Mouse (Mus musculus) naive thymus-derived CD4-positive, alpha-beta T cell, adult 2 months (primary cell): ENCODE measurements around the gene Lrrn4cl.
"Not testable (repeated sequence)": the region's sequence is repeated elsewhere in the genome, so short reads cannot be mapped to it uniquely, and the experiment has no call there.

Source experiments
- DNase-seq: peaks from one replicate; pipeline ENCODE4 v3.0.0-alpha.2; 2011; ENCODE audit warnings: low read depth

The Lrrn4cl gene

DNA sequence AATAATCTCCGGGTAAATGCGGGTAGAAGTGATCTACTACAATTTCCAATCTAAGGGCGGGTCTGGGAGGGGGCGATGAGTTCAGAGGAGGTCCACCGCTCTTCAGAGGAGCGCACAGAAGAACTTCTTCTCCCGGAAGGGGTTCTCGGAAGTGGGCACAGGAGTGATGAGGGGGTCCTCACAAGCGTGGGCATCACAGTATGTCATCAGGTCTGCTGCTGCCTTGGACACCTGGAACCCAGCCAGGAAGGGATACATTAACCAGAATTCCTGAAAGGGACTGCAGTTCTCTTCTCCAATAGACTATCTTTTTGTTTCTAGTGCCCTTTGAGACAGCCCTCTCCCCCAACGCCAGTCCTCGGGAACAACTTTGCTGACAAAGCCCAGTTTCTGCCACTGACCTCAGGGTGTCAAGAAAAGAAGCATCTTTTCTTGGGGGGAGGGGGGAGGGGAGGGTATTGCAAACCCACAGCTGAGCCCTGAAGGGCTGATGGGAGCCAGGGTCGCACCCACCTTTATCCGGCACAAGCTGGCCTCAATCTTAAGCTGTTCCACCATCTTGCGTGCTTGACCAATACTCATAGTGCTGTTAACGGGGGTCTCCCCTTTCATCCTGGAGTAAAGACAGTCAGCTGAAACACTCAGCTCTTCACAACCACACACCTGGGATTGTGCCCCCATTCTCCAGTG lies 12.4 kb upstream of the Lrrn4cl start:
- DNase-seq: peak; percentile 24

DNA sequence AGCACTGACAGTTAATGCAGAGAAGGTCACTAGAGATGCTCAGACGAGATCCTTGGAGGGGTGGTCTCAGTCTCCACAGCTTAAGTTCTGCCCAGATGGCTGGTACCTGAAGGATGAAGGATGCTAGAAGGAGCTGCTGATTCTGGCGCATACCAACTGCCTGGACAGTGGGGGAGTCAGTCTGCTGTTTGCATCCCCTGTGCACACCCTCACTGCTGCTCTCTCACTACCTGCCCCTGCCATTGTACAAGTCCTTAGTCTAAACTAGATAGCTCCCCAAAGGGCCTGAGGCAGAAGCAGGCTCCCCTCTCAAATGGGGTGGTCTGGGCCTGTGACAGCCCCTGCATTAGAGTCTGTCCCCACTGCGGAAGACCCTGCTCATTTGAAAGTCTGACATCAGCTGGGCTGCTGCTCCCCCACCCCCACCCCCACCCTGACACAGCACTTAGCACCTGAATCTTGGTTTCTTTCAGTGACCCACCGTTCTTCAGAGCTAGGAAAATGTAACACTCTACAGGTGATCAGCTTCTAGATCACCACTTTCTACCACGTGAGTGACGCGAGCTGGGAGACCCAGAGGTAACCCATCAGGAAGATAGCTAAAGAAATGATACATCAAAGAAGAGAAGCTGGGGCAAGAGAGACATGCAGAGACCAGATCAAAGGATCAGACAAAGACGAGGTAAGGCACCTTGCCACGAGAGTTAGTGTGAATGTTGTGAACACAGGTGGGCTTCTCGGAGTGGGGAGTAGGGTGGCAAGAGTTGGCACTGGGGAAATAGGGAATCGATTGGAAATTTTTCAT lies 11.3 kb upstream of the Lrrn4cl start, which contains the start of gene Gng3:
TSS of gene Gng3 (minus strand) at position 92 of the 805 bp plus-strand sequence.
- DNase-seq: peak; percentile 24

GRCm38 (mm10) chr19:8839908-8840791 lies 10.4 kb upstream of the Lrrn4cl start:
- peak; percentile 61 for DNase-seq

DNA sequence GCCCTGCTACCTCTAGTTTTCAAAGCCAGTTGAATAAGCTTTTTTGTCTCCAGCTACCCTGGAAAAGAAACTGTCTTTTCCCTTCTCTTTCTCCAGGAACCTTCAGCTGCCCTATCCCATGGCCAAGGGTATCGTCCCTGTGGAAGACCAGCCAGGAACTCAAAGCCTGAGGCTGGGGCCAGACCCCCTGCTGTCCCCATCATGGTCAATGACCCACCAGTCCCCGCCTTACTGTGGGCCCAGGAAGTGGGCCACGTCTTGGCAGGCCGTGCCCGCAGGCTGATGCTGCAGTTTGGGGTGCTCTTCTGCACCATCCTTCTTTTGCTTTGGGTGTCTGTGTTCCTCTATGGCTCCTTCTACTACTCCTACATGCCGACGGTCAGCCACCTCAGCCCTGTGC lies 9.6 kb upstream of the Lrrn4cl start:
- peak; percentile 24 for DNase-seq

DNA sequence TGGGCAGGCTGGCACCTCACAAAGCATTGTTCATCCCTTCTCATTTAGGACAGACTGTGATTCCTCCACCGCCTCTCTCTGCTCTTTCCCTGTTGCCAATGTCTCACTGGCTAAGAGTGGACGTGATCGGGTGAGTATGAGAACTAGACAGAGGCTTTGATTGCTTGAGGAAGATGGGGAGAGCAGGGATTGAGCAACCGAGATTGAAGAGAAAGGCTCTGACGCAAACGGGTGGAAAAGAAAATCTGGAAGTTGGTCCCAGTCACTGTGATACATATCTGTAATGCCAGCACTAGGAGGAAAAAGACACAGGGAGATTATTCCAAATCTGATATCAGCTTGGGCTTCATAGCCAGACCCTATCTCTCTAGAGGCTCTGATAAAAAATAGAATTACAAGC lies 7.6 kb upstream of the Lrrn4cl start:
- no peak for DNase-seq

- peak; percentile 89 for DNase-seq
Measured at GRCm38 (mm10) chr19:8844371-8845129, 6.0 kb upstream of the Lrrn4cl start.

GRCm38 (mm10) chr19:8848356-8848755 lies 2.2 kb upstream of the Lrrn4cl start:
- DNase-seq: no peak

GRCm38 (mm10) chr19:8851639-8852038 lies 1.1 kb downstream of the Lrrn4cl start:
- DNase-seq: no peak

DNA sequence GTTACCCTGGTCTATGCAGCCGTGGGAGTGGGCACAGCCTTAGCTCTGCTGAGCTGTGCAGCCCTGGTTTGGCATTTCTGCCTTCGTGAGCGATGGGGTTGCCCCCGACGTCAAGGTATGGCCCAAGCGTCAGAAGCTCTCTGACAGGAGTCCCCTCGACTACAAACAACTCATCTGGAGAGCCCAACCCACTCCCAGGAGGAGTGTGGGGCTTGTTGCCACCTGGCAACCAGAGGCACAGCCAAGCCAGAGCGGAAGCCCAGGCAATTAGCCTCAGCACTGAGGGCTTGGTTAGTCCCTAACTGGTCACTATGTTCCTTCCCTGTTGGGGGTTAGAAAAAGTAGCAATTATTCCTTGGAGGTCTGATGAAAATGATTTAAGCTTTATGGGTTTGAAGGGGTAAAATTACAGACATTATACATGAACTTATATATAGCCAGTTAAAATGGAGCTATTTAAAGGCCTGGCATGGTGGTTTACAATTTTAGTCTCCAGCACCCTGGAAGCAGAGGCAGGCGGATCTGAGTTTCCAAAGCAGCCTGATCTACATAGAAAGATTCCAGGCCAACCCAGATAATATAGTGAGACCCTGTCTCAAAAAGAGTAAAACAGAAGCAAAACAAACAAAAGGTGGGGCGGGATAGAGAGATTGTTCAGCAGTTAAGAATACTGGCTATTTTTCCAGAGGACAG lies 1.8 kb downstream of the Lrrn4cl start:
- no peak for DNase-seq

- no peak for DNase-seq
Measured at GRCm38 (mm10) chr19:8853117-8853516, 2.5 kb downstream of the Lrrn4cl start.

DNA sequence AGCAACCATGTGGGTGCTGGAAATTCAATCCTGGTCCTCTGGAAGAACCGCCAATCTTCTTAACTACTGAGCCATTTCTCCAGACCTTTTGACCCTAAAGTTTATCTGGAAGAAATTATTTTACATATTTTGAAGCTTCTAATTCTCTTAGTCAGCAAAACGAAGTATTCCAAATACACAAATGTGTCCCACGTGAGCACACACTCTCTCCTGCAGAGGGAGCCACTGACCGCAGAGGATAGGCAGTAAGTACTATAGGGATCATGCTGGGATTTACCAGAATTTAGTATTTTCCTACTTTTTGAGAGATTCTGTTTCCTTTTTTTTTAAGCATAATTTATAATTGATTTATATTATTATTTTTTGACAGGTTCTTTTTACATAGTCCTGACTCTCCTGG lies 7.1 kb downstream of the Lrrn4cl start:
- peak; percentile 60 for DNase-seq

DNA sequence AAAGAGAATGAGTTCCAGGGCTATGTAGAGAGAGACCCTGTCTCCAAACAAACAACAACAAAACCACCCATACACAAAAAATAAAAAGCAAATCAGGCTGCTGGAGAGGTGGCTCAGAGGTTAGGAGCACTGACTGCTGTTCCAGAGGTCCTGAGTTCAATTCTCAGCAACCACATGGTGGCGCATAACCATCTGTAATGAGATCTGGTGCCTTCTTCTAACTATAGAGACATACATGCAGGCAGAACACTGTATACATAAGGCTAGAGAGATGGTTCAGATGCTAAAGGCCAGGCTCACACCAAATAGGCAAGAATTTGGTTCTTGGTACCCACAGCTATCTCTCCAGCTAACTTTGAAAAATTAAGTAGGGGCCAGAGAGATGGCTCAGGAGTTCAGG lies 8.4 kb downstream of the Lrrn4cl start:
- DNase-seq: peak; percentile 70

- DNase-seq: no peak
Measured at GRCm38 (mm10) chr19:8864265-8864664, 13.7 kb downstream of the Lrrn4cl start.

- DNase-seq: not testable (repeated sequence)
Measured at GRCm38 (mm10) chr19:8870381-8870780, 19.8 kb downstream of the Lrrn4cl start.

DNA sequence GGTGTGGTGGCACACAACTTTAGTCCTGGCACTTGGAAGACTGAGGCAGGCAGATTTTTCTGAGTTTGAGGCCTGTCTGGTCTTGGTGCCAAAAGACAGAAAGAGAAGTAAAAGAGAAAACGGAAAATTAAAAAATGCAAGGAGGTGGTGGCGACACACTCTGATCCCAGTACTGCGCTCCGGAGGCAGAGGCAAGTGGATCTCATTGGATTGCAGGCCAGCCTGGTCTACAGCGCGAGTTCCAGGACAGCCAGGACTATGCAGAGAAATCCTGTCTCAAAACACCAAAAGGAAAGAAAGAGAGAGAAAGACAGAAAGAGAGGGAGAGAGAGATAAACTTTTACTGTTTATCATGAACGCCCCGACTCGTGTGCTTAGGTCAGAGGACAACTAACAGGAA lies 20.3 kb downstream of the Lrrn4cl start:
- DNase-seq: peak; percentile 35

DNA sequence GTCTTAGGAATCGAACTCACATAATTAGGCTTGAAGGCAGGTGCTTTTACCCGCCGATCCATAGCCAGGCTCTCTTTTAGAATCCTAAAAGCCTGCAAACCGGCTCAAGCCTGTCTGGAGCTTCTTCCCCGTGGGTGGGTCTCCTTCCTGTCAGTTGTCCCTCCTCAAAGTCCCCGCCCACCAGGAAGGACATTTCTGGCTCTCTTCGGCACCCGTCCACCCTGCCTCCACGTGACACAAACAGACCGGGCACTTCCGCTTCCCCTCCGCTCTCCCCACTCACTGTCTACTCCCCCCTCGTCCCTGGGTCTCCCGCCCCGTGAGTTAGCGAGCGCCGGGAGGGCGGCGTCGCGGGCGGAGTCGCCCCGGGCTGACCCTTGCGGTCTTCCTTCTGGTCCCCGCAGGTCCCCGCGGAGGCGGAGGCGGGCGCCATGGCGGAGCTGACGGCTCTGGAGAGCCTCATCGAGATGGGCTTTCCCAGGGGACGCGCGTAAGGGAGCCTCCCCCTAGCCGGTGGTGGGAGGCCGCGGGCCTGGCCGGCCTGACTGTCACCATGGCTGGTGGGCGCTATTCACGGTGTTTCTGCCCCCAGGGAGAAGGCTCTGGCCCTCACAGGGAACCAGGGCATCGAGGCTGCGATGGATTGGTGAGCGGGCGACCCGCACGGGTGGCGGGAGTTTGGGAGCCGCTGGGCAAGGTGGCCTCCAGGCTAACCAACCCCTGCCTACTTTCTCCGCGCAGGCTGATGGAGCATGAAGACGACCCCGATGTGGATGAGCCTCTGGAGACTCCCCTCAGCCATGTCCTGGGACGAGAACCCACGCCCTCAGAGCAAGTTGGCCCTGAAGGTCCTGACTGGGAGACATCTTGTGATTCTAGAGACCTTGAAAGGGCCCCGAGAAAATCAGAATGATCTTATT lies 21.0 kb downstream of the Lrrn4cl start, which contains the start of gene Ubxn1:
TSS of gene Ubxn1 (plus strand) at position 230 of the 920 bp plus-strand sequence.
- peak; percentile 93 for DNase-seq

DNA sequence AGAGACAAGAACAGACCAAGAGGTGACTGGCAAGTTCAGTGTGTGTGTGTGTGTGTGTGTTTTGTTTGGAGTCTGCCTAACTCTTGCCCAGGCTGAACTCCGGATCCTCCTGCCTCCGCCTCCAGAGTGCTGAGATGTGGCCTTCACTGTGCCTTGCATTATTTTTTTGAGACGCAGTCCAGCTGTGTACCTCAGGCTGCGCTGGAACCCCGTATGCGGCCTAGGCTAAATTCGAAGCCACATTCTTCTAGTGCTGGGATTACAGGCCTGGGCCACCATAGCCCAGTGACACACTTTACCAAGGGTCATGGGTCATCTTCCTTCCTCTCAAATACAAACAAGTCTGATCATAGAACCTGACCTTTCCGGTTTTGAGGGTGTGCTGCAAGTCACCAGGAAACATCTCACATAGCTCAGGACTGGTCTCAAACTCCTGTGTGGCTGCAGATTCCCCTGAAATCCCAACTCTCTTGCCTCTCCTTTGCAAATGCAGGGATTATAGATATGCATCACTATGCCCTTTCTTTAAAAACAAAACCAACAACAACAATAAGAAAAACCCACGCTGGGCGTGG lies 21.8 kb downstream of the Lrrn4cl start:
- DNase-seq: no peak

DNA sequence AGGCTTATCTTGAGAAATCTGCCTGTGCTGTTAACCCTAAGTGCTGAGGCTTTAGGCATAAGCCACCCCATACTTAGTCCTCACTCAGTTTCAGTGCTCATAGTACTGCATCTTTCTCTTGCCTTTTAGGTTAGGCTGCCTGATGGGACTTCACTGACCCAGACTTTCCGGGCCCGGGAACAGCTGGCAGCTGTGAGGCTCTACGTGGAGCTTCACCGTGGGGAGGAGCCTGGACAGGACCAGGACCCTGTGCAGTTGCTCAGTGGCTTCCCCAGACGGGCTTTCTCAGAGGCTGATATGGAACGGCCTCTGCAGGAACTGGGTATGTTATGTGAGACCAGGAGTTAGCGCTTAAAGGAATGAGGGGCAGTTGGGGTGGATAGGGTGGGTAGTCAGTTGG lies 24.5 kb downstream of the Lrrn4cl start:
- DNase-seq: no peak

- peak; percentile 91 for DNase-seq
Measured at GRCm38 (mm10) chr19:8880311-8881033, 29.9 kb downstream of the Lrrn4cl start, which contains the start of gene Uqcc3. Uqcc3 (minus strand) TSS chr19:8880923.
